Mouse (Mus musculus): ENCODE results near the gene Dapk2. TPM values are rescaled to one million over a fixed set of nuclear protein-coding genes. Genes with fewer than 3 reads are reported as not detected.
"Not testable (repeated sequence)": the region's sequence is repeated elsewhere in the genome, so short reads cannot be mapped to it uniquely, and the experiment has no call there.

The Dapk2 gene
- total and polyA plus RNA-seq, 2 experiments from 2014 or later = 0.58 to 1.1 TPM

- H3K4me1 ChIP-seq (ENCODE audit: insufficient read depth, low read length) = no peaks in the 10 kb centered on the region
- H3K4me3 ChIP-seq (ENCODE audit: low read depth, low read length) = no peak overlapping the region
- DNase-seq (ENCODE audit: low spot score) = peak; percentile 78
- WGBS = 11% methylated on average over 2 of the region's 2 CpGs
- no peaks in the 10 kb centered on the region for H3K36me3 ChIP-seq (ENCODE audit: insufficient read depth, low read length)
- H3K9ac ChIP-seq (replicated peaks; ENCODE audit: low read length, poor library complexity, severe bottlenecking) = no peak overlapping the region
- no peaks in the 10 kb centered on the region for H3K9me3 ChIP-seq (ENCODE audit: low read length)
- no peaks in the 10 kb centered on the region for H3K27me3 ChIP-seq (ENCODE audit: insufficient read depth, low read length)
- H3K27ac ChIP-seq (ENCODE audit: low read depth, low read length) = no peak overlapping the region
- peak; percentile 75 for TF ChIP-seq CTCF (IDR thresholded peaks at IDR 0.05)
- H3K4me2 ChIP-seq (ENCODE audit: low read depth, low read length, poor library complexity, severe bottlenecking) = no peak overlapping the region
- ATAC-seq (ENCODE audit: low FRiP score) = no peak
These were observed 125.7 kb downstream of the Dapk2 start for GRCm38 (mm10) chr9:66283565-66284203.

GRCm38 (mm10) chr9:66285241-66285640, 127.2 kb downstream of the Dapk2 start:
- H3K9ac ChIP-seq (replicated peaks; ENCODE audit: low read length, poor library complexity, severe bottlenecking); H3K4me1 ChIP-seq (ENCODE audit: insufficient read depth, low read length); H3K4me2 ChIP-seq (ENCODE audit: low read depth, low read length, poor library complexity, severe bottlenecking); H3K27ac ChIP-seq (ENCODE audit: low read depth, low read length); H3K36me3 ChIP-seq (ENCODE audit: insufficient read depth, low read length); H3K9me3 ChIP-seq (ENCODE audit: low read length); H3K4me3 ChIP-seq (ENCODE audit: low read depth, low read length); H3K27me3 ChIP-seq (ENCODE audit: insufficient read depth, low read length); ATAC-seq (ENCODE audit: low FRiP score); DNase-seq (ENCODE audit: low spot score): not testable (repeated sequence)
- WGBS = 93% methylated on average over 2 of the region's 2 CpGs

DNA sequence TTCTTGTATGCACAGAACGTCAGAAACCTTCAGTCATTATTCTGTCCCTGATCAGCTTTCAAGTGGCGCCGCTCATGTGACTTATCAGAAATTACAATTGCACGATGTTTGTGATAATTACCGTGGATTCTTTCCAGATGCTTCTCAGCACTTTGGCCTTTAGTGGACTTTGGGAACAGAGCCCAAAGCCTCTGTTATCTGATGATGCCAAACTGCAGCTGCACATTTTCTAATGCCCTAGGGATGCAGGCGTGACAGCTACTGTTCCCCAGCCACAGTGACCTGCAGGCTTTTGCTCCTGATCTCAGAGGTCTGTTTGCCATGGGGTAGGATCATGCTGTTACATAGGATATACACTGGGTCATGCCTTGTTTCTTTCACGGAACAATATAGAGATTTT, 127.9 kb downstream of the Dapk2 start:
- Histone ChIP-seq H3K4me1 (ENCODE audit: insufficient read depth, low read length) (no peaks in the 10 kb centered on the region), H3K4me2 (ENCODE audit: low read depth, low read length, poor library complexity, severe bottlenecking) (no peak overlapping the region), H3K9me3 (ENCODE audit: low read length) (no peaks in the 10 kb centered on the region), H3K36me3 (ENCODE audit: insufficient read depth, low read length) (no peaks in the 10 kb centered on the region), H3K9ac (replicated peaks; ENCODE audit: low read length, poor library complexity, severe bottlenecking) (no peak overlapping the region), H3K4me3 (ENCODE audit: low read depth, low read length) (no peak overlapping the region), H3K27ac (ENCODE audit: low read depth, low read length) (no peak overlapping the region), H3K27me3 (ENCODE audit: insufficient read depth, low read length) (no peaks in the 10 kb centered on the region)
- ATAC-seq (ENCODE audit: low FRiP score) = no peak
- 33% methylated on average over 7 of the region's 7 CpGs for WGBS
- TF ChIP-seq CTCF (IDR thresholded peaks at IDR 0.05) = no peak
- no peak for DNase-seq (ENCODE audit: low spot score)

- 78% methylated on average over 2 of the region's 2 CpGs for WGBS
- TF ChIP-seq CTCF (IDR thresholded peaks at IDR 0.05) = no peak
These were observed 132.7 kb downstream of the Dapk2 start for GRCm38 (mm10) chr9:66290727-66291126.

DNA sequence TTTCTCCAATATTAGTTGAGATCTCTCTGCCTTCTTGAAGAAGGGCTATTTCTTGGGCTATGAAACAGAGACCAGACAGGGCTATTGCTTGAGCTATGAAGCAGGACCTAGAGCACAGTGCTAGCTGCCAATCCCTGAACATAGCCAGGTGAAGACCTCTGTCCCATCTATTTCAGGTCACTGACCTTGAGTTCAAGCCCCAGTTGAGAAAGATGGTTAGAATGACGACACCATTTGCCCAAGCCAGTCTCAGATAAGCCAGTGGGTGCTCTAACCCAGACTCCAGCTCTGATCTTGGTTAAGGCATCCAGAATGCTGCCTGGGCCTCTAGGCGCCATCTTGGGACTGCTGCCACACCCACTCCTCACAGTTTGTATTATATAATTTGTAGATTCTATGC, 135.3 kb downstream of the Dapk2 start:
- Histone ChIP-seq H3K9ac (replicated peaks; ENCODE audit: low read length, poor library complexity, severe bottlenecking) (no peak overlapping the region), H3K9me3 (ENCODE audit: low read length) (no peaks in the 10 kb centered on the region), H3K4me2 (ENCODE audit: low read depth, low read length, poor library complexity, severe bottlenecking) (no peak overlapping the region), H3K27me3 (ENCODE audit: insufficient read depth, low read length) (0 out of 2 replicates have a peak, but pooled peaks cover 3% of the 10 kb centered on the region), H3K36me3 (ENCODE audit: insufficient read depth, low read length) (no peaks in the 10 kb centered on the region), H3K27ac (ENCODE audit: low read depth, low read length) (no peak overlapping the region), H3K4me1 (ENCODE audit: insufficient read depth, low read length) (no peaks in the 10 kb centered on the region), H3K4me3 (ENCODE audit: low read depth, low read length) (no peak overlapping the region)
- DNase-seq (ENCODE audit: low spot score) (no peak), ATAC-seq (ENCODE audit: low FRiP score) (no peak)
- 89% methylated on average over 2 of the region's 2 CpGs for whole genome bisulfite sequencing
- TF ChIP-seq CTCF (IDR thresholded peaks at IDR 0.05) = no peak

More at GRCm38 (mm10) chr9:66290727-66291126, 132.7 kb downstream of the Dapk2 start:
- no peak overlapping the region for H3K27ac ChIP-seq (ENCODE audit: low read depth, low read length)
- H3K9ac ChIP-seq (replicated peaks; ENCODE audit: low read length, poor library complexity, severe bottlenecking) = no peak overlapping the region
- DNase-seq (ENCODE audit: low spot score) (no peak), ATAC-seq (ENCODE audit: low FRiP score) (no peak)
- no peak overlapping the region for H3K4me2 ChIP-seq (ENCODE audit: low read depth, low read length, poor library complexity, severe bottlenecking)
- H3K4me3 ChIP-seq (ENCODE audit: low read depth, low read length) = no peak overlapping the region
- H3K27me3 ChIP-seq (ENCODE audit: insufficient read depth, low read length) = 0 out of 2 replicates have a peak, but pooled peaks cover 3% of the 10 kb centered on the region
- H3K36me3 ChIP-seq (ENCODE audit: insufficient read depth, low read length) = no peaks in the 10 kb centered on the region
- no peaks in the 10 kb centered on the region for H3K9me3 ChIP-seq (ENCODE audit: low read length)
- no peaks in the 10 kb centered on the region for H3K4me1 ChIP-seq (ENCODE audit: insufficient read depth, low read length)

DNA sequence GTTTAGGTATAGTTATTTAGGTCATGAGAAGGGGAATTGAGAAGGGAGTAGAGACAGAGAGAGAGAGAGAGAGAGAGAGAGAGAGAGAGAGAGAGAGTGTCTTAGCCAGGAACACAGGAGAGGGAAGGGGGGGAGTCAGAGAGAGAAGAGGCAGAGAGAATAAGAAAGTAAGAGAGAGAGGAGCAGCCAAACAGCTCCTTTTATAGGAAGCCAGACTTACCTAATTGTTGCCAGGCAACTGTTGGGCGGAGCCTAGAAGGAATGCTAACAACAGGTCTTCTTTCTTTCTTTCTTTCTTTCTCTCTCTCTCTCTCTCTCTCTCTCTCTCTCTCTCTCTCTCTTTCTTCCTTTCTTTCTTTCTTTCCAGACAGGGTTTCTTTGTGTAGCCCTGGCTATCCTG, 136.2 kb downstream of the Dapk2 start:
- 86% methylated on average over 1 of the region's 1 CpGs for WGBS
- no peak overlapping the region for H3K4me2 ChIP-seq (ENCODE audit: low read depth, low read length, poor library complexity, severe bottlenecking)
- TF ChIP-seq CTCF (IDR thresholded peaks at IDR 0.05) = no peak
- H3K4me3 ChIP-seq (ENCODE audit: low read depth, low read length) = no peak overlapping the region
- no peak overlapping the region for H3K9ac ChIP-seq (replicated peaks; ENCODE audit: low read length, poor library complexity, severe bottlenecking)
- H3K27me3 ChIP-seq (ENCODE audit: insufficient read depth, low read length) = 0 out of 2 replicates have a peak, but pooled peaks cover 3% of the 10 kb centered on the region
- DNase-seq (ENCODE audit: low spot score) = no peak
- no peaks in the 10 kb centered on the region for H3K36me3 ChIP-seq (ENCODE audit: insufficient read depth, low read length)
- H3K9me3 ChIP-seq (ENCODE audit: low read length) = no peaks in the 10 kb centered on the region
- no peak for ATAC-seq (ENCODE audit: low FRiP score)
- no peak overlapping the region for H3K27ac ChIP-seq (ENCODE audit: low read depth, low read length)
- no peaks in the 10 kb centered on the region for H3K4me1 ChIP-seq (ENCODE audit: insufficient read depth, low read length)

Measured in midbrain, postnatal 0 days (tissue).